Mouse (Mus musculus): ENCODE measurements around the gene Chad.
A peak's percentile ranks its signal among the peaks of the same experiment; 100 is the strongest.

Chad gene

GRCm38 (mm10) chr11:94565151-94565479, 268 bp downstream of the Chad start:
- DNase-seq (ENCODE audit: low read depth, low spot score) = no peak

GRCm38 (mm10) chr11:94566534-94566933, 1.7 kb downstream of the Chad start:
- no peak for DNase-seq (ENCODE audit: low read depth, low spot score)

GRCm38 (mm10) chr11:94567326-94567725, 2.5 kb downstream of the Chad start:
- DNase-seq (ENCODE audit: low read depth, low spot score) = no peak

- no peak for DNase-seq (ENCODE audit: low read depth, low spot score)
These were observed 5.8 kb downstream of the Chad start for GRCm38 (mm10) chr11:94570612-94571011.

- DNase-seq (ENCODE audit: low read depth, low spot score) = no peak
These were observed 7.0 kb downstream of the Chad start for GRCm38 (mm10) chr11:94571850-94572249.

GRCm38 (mm10) chr11:94574560-94574959, 9.7 kb downstream of the Chad start:
- DNase-seq (ENCODE audit: low read depth, low spot score) = no peak

GRCm38 (mm10) chr11:94575036-94575435, 10.2 kb downstream of the Chad start:
- peak; percentile 27 for DNase-seq (ENCODE audit: low read depth, low spot score)

GRCm38 (mm10) chr11:94576361-94576760, 11.5 kb downstream of the Chad start:
- no peak for DNase-seq (ENCODE audit: low read depth, low spot score)

GRCm38 (mm10) chr11:94580111-94580740, 15.4 kb downstream of the Chad start:
- DNase-seq (ENCODE audit: low read depth, low spot score) = no peak

GRCm38 (mm10) chr11:94585091-94585490, 20.2 kb downstream of the Chad start:
- no peak for DNase-seq (ENCODE audit: low read depth, low spot score)

- DNase-seq (ENCODE audit: low read depth, low spot score) = peak; percentile 51
These were observed 22.7 kb downstream of the Chad start for GRCm38 (mm10) chr11:94587511-94587910.

- DNase-seq (ENCODE audit: low read depth, low spot score) = peak; percentile 45
These were observed 31.5 kb downstream of the Chad start for GRCm38 (mm10) chr11:94596311-94596852.

GRCm38 (mm10) chr11:94597319-94597718, 32.5 kb downstream of the Chad start:
- DNase-seq (ENCODE audit: low read depth, low spot score) = no peak

- DNase-seq (ENCODE audit: low read depth, low spot score) = peak; percentile 26
These were observed 33.7 kb downstream of the Chad start for GRCm38 (mm10) chr11:94598437-94599120.

GRCm38 (mm10) chr11:94600447-94600846, 35.6 kb downstream of the Chad start:
- DNase-seq (ENCODE audit: low read depth, low spot score) = no peak

- peak; percentile 94 for DNase-seq (ENCODE audit: low read depth, low spot score)
These were observed 36.8 kb downstream of the Chad start, which contains the start of gene Acsf2 for GRCm38 (mm10) chr11:94601321-94602281. Gene Acsf2, minus strand, starts transcription at chr11:94601871.

GRCm38 (mm10) chr11:94602356-94602955, 37.6 kb downstream of the Chad start:
- no peak for DNase-seq (ENCODE audit: low read depth, low spot score)

- DNase-seq (ENCODE audit: low read depth, low spot score) = peak; percentile 77
These were observed 46.2 kb downstream of the Chad start for GRCm38 (mm10) chr11:94610744-94611740.

- DNase-seq (ENCODE audit: low read depth, low spot score) = no peak
These were observed 49.8 kb downstream of the Chad start for GRCm38 (mm10) chr11:94614603-94615002.

GRCm38 (mm10) chr11:94615494-94615893, 50.6 kb downstream of the Chad start:
- no peak for DNase-seq (ENCODE audit: low read depth, low spot score)
